Mouse (Mus musculus) brown adipose tissue, adult 24 weeks (tissue): ENCODE measurements around the gene Rtp1. TPM values are rescaled to one million over a fixed set of nuclear protein-coding genes. Genes with fewer than 3 reads are reported as not detected.

ENCODE experiments used
- H3K27ac ChIP-seq: fragments of 200-500 bp; replicated peaks from 2 replicates; pipeline ENCODE4 v1.5.1; 2012; ENCODE audit warnings: low read depth, mild to moderate bottlenecking, low read length
- H3K4me1 ChIP-seq: fragments of 200-500 bp; 2 replicates; pipeline ENCODE4 v1.6.1; 2012; ENCODE audit warnings: low read length, mixed read lengths; ENCODE audit not compliant: control insufficient read depth, insufficient read depth, insufficient read length
- H3K4me3 ChIP-seq: fragments of 200-500 bp; 2 replicates; pipeline ENCODE4 v1.5.1; 2012; ENCODE audit warnings: low read depth, mild to moderate bottlenecking, low read length, moderate library complexity; ENCODE audit not compliant: insufficient read depth
- polyA plus RNA-seq: library from polyadenylated mRNA; stranded (reverse); fragments of >200 nt; gene quantifications from 2 replicates; pipeline ENCODE4 v1.2.4, GENCODE M21; 2012; ENCODE audit not compliant: missing spikeins, insufficient read depth, insufficient read length

The Rtp1 gene
- polyA plus RNA-seq, result not detected in 2 replicates

GRCm38 (mm10) chr16:23428647-23429319, at the start of gene Rtp1:
Rtp1 (plus strand) TSS chr16:23429133.
- no peaks in the 10 kb centered on the region for H3K4me1 ChIP-seq
- H3K27ac ChIP-seq, result no peak within 1 kb of the TSS
- no peak within 1 kb of the TSS for H3K4me3 ChIP-seq

- no peak overlapping the region for H3K27ac ChIP-seq
- no peaks in the 10 kb centered on the region for H3K4me1 ChIP-seq
- no peak overlapping the region for H3K4me3 ChIP-seq
These were observed 49.2 kb upstream of the Rtp1 start for GRCm38 (mm10) chr16:23379536-23380230.

DNA sequence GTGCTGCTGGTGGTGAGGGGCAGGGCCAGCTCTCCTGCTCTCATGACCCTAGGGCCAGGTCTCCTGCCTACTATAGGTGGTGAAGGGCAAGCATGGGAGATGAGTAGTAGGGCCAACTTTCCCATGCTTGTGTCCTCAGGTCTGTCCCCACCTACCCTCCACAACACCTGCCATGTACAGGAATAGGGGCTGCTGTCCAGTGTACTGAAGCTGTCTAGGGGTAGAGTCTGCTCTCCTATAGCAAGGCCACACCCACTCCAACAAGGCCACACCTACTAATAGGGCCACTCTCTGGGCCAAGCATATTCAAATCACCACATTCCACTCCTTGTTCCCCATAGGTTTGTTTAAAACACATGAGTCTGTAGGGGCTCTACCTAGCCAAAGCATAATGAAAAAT, 44.6 kb upstream of the Rtp1 start:
- Histone ChIP-seq H3K4me1 (no peaks in the 10 kb centered on the region), H3K4me3 (no peak overlapping the region), H3K27ac (no peak overlapping the region)

GRCm38 (mm10) chr16:23397931-23398330, 31.0 kb upstream of the Rtp1 start:
- H3K4me1 ChIP-seq, result no peaks in the 10 kb centered on the region
- no peak overlapping the region for H3K4me3 ChIP-seq
- H3K27ac ChIP-seq, result no peak overlapping the region

DNA sequence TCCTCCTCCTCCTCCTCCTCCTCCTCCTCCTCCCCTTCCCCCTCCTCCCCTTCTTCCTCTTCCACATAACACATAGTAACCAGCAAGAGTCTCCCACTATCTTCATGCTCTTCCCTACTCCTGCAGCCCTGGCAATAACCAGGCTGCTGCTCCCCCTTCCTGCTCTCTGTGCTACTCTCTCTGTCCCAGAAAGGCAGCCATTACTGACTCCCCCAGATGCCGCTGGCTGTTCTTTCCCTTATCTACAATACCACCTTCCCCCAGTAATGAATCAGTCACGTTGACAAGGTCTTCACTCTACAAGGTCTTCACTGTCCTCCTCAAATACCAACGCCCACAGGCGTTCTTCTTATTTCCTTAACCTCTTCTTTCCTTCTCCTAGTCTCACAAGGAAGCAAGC, 27.5 kb upstream of the Rtp1 start:
- Histone ChIP-seq H3K4me3 (no peak overlapping the region), H3K4me1 (no peaks in the 10 kb centered on the region), H3K27ac (no peak overlapping the region)

DNA sequence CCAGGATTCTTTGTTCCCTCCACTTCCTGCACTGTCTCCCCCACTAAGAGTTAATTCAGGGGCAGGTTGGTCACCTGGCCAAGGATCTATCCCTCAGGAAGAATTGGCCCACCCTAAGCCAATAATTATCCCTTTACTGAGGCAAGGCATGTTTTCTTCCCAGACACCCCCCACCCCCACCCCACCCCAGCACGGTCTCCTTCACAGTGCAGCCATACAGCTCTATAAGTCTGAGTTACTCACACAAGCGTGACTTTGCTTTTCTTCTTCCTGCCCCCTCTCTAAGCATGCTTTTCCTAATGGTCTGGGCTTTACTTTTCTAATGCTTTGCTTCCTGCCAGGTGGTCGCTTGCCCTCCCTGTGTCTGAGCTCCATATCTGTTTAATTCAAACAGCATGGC, 27.0 kb upstream of the Rtp1 start:
- no peak overlapping the region for H3K27ac ChIP-seq
- no peak overlapping the region for H3K4me3 ChIP-seq
- no peaks in the 10 kb centered on the region for H3K4me1 ChIP-seq

DNA sequence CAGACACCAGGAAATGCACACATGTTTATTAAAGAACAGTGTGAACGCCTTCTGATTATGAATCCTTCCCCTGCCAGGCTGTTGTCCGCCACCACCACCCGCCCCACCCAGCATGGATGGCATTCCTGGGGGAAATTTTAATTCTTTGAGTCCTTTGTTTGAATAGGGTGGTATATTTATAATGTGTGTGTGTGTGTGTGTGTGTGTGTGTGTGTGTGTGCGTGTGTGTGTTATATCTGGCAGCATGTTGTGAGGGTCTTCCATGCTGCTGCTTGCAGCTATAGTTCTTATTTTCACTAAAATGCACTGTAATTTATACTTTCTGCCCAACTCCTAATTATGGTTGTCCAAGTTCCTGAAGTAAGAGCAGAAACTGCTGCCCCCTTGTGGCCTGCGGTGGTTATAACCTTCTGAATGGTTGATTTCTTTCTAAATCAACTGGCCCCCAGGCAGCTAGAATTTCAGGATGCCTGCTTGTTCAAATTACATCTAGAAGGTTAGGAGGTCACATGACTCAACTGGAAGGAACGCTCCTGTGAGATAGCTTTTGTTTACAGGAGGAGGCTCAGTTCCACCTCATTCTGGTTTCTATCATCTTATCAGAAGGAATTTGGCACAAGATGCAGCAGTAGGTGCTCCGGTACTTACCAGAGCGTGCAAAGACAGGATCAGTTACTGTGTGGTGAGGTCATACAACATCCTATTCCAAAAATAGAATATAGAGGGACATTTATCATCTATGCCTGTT, 25.8 kb upstream of the Rtp1 start:
- Histone ChIP-seq H3K4me3 (no peak overlapping the region), H3K4me1 (no peaks in the 10 kb centered on the region), H3K27ac (no peak overlapping the region)

DNA sequence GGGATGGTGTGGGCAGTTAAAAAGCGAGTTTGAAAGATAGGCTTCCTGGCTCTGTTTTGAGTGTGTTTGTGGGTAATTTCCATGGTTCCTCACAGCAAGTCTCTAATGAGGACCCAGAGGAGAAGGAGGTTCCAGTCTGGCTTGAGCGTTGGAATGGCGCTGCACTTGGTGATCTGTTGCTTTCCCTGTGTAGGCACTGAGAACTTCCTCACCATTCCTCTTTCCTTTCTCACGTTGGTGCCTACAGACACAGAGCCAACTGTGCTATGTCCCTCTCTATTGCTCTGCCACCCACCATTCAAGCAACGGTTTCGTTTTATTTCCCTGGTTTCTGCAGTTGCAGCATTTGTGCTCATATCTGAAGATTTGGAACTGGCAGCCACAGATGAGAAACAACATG, 16.0 kb upstream of the Rtp1 start:
- Histone ChIP-seq H3K4me1 (no peaks in the 10 kb centered on the region), H3K27ac (no peak overlapping the region), H3K4me3 (no peak overlapping the region)

- Histone ChIP-seq H3K27ac (peak overlapping the region; percentile 24; the same call in 1 of the 2 replicates), H3K4me3 (peak overlapping the region; percentile 41; the same call in 1 of the 2 replicates), H3K4me1 (no peaks in the 10 kb centered on the region)
These were observed 12.7 kb upstream of the Rtp1 start for GRCm38 (mm10) chr16:23416261-23416656.

- Histone ChIP-seq H3K4me3 (peak overlapping the region; percentile 41; the same call in 1 of the 2 replicates), H3K4me1 (no peaks in the 10 kb centered on the region), H3K27ac (peak overlapping the region; percentile 24; the same call in 1 of the 2 replicates)
These were observed 12.2 kb upstream of the Rtp1 start for GRCm38 (mm10) chr16:23416657-23417293.

DNA sequence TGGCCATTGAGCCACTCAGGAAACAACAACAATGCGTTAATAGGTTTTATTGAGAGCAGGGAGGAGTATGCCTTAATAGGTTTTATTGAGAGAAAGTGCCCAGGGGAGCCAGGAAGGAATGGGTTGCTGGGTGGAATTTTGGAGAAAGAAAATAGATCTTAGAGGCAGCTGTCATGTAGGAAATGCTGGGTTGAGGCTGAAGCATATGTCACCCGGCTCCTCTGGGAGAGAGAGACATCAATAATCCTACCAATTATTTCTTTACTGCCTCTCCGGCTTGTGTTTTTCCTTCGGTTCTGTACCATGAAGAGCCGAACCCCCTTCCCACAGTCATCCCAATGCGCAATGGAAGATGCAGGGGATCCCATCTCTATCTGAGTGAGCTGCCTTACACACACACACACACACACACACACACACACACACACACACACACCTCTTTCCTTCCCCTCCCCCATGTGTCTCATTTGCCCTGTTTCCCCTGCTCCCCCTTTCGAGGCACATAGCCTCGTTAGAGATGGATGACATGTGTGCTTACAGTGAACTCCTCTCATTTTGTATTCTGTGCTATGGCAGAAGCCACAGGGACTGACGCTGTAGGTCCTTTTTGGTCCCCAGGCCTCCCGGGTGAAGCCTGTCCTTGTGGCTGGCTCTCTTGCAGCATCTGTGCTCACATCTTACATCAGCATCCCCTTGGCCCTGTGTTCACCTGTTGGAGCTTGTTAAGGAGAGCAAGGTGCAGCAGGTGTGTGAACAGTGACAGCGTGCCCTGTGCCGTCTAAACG, 11.3 kb upstream of the Rtp1 start:
- Histone ChIP-seq H3K27ac (no peak overlapping the region), H3K4me1 (no peaks in the 10 kb centered on the region), H3K4me3 (no peak overlapping the region)

DNA sequence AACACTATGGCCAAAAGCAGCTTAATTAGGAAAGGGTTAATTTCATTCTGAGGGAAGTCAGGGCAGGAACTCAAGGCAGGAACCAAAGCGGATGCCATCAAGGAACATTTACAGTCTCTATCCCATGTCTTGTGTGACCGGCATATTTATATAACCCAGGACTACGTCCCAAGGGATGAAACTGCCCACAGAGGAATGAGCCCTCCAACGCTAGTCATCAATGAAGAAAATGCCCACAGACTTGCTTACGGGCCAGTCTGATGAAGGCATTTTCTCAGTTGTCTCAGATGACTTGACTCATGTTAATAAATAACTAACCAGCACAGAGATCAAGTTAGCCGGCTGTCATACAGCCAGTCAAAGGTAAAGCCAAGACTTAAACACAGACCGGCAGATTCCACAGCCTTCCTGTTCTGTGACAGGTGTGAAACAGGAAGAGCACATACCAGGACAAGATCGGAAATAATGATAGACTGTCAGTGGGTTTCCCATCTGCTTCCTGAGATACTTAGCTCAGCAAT, 9.3 kb upstream of the Rtp1 start:
- H3K4me3 ChIP-seq, result no peak overlapping the region
- no peak overlapping the region for H3K27ac ChIP-seq
- H3K4me1 ChIP-seq, result no peaks in the 10 kb centered on the region

- Histone ChIP-seq H3K27ac (no peak overlapping the region), H3K4me3 (no peak overlapping the region)
These were observed 5.1 kb upstream of the Rtp1 start for GRCm38 (mm10) chr16:23423825-23424224.

DNA sequence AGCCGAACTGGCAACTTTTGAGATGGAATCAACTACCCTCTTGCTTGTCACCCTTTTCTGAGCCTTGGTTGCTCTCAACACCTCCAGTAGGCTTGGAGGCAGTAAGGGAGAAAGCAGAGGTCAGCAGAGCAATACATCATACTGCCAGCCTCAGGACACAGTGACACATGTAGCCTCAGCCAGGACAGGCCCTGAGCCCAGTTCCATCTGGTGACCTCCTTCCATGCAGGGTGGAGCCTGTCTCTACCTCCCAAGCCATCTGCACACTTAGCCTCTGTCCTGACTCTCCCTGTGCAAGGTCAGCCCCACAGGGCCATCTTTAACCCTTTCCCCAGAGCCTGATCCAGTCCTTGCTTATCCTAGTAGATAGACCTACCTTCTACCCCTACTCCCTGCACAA, 1.2 kb upstream of the Rtp1 start:
- H3K4me3 ChIP-seq, result no peak overlapping the region
- H3K27ac ChIP-seq, result no peak overlapping the region
- H3K4me1 ChIP-seq, result no peaks in the 10 kb centered on the region

More at GRCm38 (mm10) chr16:23423825-23424224, 5.1 kb upstream of the Rtp1 start:
- no peaks in the 10 kb centered on the region for H3K4me1 ChIP-seq
